Mouse (Mus musculus) gastrocnemius, postnatal 4 days (tissue): ENCODE data around the gene Hif1an. TPM values are rescaled to one million over a fixed set of nuclear protein-coding genes. Genes with fewer than 3 reads are reported as not detected.
A peak's percentile ranks its signal among the peaks of the same experiment; 100 is the strongest.

Source experiments
- DNase-seq, 2 experiments: peaks; one replicate each; pipeline ENCODE4 v3.0.0; 2021 to 2022; ENCODE audit warnings: low spot score in 2 of 2, mixed read lengths in 2 of 2
- total RNA-seq, 2 experiments: library from RNA; stranded (reverse); gene quantifications; 2 replicates each; pipeline ENCODE4 v1.2.3; 2021

Hif1an gene
- total RNA-seq, 2 experiments from 2014 or later = 110 to 121 TPM

GRCm38 (mm10) chr19:44554861-44555590, 7.6 kb upstream of the Hif1an start, which contains the start of gene Ndufb8:
Gene Ndufb8, minus strand, starts transcription at chr19:44555440.
- DNase-seq = peak; percentile 94 to 96

- DNase-seq = no peak
Observed at GRCm38 (mm10) chr19:44564006-44564405, 1.4 kb downstream of the Hif1an start.

GRCm38 (mm10) chr19:44567763-44568162, 5.1 kb downstream of the Hif1an start:
- no peak for DNase-seq

GRCm38 (mm10) chr19:44576275-44576674, 13.6 kb downstream of the Hif1an start:
- DNase-seq = no peak

GRCm38 (mm10) chr19:44578038-44578437, 15.4 kb downstream of the Hif1an start:
- DNase-seq = no peak

- no peak for DNase-seq
Observed at GRCm38 (mm10) chr19:44582103-44582502, 19.5 kb downstream of the Hif1an start.

- peak; percentile 83 to 91 for DNase-seq
Observed at GRCm38 (mm10) chr19:44582638-44583309, 20.1 kb downstream of the Hif1an start.

- DNase-seq = no peak
Observed at GRCm38 (mm10) chr19:44588036-44588435, 25.4 kb downstream of the Hif1an start.

DNA sequence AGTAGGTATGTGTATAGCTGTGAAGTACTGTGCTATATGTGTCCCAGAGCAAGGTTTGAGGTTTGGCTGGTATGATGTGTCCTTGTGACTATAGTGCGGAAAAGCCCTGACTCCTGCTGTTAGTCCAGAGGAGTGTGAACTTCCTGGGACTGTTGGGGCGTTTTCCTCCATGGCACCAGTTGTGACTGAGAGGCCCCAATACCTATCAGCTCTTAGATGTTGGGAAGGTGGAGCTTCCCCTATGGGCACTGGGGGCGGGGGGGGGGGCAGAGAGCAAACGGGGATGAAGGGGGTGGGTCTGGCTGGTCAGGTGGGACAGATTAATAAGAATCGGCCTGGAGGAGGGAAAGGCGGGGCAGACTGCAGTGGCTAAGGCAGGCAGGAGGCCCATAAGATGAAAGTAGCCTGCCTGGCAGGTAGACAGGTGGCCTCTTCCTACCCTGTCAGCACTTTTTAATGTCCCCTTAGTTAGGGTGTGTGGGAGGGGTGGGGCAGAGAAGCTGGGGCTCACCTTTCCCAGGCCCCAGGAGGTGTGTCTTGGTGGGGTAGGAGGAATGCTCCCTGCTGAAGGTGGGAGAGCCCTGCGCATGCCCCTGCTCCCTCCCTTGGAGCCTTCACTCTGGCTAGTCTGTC, 27.1 kb downstream of the Hif1an start:
- no peak for DNase-seq

- DNase-seq = no peak
Observed at GRCm38 (mm10) chr19:44590992-44591391, 28.3 kb downstream of the Hif1an start.

GRCm38 (mm10) chr19:44591638-44592037, 29.0 kb downstream of the Hif1an start:
- no peak for DNase-seq

GRCm38 (mm10) chr19:44594180-44594579, 31.5 kb downstream of the Hif1an start:
- DNase-seq = no peak

GRCm38 (mm10) chr19:44618166-44618565, 55.5 kb downstream of the Hif1an start:
- DNase-seq = no peak

Other genes starting within 250 kb of the Hif1an start
- gene Scd4, start 229.8 kb upstream of the Hif1an start, total RNA-seq = under 1 TPM; 0.62 to 0.71 TPM
- 10 to 100 TPM; 26.1 to 33.2 TPM for gene Scd1, start 155.0 kb upstream of the Hif1an start, total RNA-seq
- gene Wnt8b, start 69.4 kb upstream of the Hif1an start, total RNA-seq = not detected
- gene Sec31b, start 17.0 kb upstream of the Hif1an start, total RNA-seq = 1 to 10 TPM; 3.1 to 3.3 TPM
- not detected for gene Gm20538, start 10.0 kb upstream of the Hif1an start, total RNA-seq
- gene Ndufb8, start 7.4 kb upstream of the Hif1an start, total RNA-seq = 100 to 1,000 TPM; 534 to 566 TPM
- gene Pax2, start 193.2 kb downstream of the Hif1an start, total RNA-seq = not detected